Mouse (Mus musculus) right cerebral cortex, postnatal 10 days (tissue): Measurements from ENCODE around the gene Mrpl33.
"Not testable (repeated sequence)": the region's sequence is repeated elsewhere in the genome, so short reads cannot be mapped to it uniquely, and the experiment has no call there.

Experiments
- DNase-seq, 2 experiments: peaks; one replicate each; pipeline ENCODE4 v3.0.0; 2021; ENCODE audit warnings: low spot score in 2 of 2

The Mrpl33 gene

DNA sequence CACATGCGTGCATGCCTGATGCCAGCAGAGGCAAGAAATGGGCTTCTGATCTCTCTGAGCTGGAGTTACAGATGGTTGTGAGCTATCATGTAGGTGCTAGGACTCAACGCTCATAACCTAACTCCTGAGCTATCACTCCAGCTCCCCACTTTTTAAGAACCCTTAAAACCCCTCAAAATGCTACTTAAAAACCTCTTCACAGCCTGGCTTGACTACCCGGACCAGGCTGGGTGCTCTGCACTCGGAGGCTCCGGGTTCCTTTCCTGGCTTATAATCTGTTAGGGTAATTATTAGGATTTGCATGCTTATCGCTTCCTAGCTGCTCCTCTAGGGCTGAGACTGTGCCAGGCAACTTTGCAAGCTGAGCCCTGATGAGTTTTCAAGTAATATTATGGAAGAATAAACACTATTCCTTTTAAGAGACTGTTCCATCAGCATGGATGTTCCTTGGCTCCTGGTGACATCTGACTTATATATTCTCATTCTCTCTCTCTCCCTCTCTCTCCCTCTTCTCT is 752 bp downstream of the Mrpl33 start:
- no peak for DNase-seq

DNA sequence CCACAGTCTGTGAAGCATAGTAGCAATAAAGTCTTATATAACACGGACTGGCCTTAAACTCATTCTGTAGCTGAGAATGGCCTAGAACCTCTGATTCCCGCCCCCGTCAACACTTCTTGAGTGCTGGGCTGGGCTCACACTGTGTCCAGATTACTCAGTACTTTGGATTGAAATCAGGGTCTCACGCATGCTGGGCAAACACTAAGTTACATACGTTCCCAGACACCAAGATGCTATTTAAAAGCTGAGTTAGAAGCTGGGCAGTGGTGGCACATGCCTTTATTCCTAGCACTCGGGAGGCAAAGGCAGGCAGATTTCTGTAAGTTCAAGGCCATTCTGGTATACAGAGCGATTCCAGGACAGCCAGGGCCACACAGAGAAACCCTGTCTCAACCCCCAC is 1.4 kb downstream of the Mrpl33 start:
- DNase-seq = no peak

DNA sequence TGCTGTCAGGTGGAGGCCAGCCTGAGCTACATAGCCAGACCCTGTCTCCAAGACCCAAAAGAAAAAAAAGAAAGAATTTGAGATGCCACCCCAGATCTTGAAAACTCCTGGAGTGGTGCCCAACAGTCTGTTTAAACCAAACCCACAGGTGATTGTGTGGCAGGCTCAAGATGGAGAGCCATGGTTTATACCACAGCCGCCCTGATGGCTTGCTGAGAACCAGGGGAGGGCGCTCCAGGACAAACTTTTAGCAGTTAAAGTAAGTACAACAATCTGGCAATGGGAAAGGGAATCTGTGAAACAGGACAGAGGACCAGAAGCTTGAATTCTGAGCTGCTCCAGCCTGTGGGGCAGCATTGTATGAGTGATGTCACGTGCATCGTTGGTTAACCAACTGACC is 1.8 kb downstream of the Mrpl33 start:
- peak in 1 of 2 experiments; percentile 49 for DNase-seq

DNA sequence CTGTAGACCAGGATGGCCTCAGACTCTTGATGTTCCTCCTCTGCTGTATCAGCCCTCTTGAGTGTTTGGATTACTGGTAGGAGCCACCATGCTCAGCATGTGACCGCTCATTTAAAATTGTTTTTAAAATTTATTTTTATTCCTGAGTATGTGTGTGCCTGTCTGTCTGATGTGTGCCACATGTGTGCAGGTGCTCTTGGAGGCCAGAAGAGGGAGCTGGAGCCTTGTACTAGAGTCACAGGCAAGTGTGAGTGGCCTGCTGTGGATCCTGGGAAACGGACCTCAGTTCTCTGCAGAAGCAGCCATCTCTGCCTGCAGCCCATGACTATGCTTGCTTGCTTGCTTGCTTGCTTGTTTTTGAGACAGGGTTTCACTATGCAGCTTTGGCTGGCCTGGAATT is 2.4 kb downstream of the Mrpl33 start:
- no peak for DNase-seq

DNA sequence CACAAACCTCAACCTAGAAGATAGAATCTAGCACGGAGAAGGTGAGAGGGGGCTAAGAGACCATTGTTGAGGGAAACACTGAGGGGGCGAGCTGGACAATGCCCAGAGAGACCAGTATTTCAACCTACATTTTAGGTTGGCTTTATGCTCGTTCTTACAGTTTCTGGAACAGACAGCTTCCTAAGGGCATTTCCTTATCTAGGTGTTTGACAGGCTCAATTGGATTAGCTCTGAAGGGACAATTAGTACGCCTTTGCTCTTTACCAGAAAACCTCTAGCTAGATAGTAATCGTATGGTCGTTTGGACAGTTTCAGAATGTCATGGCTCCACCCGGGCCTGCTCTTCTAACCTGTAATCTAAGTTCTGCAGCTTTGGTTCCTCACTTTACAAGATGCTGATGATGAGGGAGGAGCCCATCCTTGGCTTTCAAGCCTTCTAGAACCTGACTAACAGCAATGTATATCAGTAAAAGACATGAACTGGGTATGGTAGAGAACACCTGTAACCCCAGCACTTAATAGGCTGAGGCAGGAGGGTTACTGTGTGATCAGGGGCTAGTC is 4.5 kb downstream of the Mrpl33 start:
- DNase-seq = no peak

DNA sequence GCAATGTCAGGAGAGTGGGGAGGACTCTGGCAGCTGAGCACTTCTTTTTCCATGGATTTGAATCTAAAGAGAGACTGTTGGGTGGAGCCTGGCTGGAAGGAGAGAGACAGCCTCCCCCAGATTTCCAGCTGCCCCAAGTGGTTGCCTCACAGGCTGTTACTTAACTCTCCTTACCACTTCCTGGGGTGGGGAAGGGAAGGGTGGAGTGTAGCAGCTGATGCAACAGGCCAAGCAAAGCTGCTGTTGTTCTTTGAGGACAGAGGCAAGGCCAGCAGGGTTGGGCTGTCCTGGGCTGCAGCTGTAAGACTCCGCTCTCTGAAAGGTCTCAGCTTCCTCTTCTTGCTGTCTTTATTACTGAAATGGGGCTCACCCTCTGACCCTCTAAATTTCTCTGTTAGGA is 5.6 kb downstream of the Mrpl33 start:
- DNase-seq = peak in 1 of 2 experiments; percentile 38

DNA sequence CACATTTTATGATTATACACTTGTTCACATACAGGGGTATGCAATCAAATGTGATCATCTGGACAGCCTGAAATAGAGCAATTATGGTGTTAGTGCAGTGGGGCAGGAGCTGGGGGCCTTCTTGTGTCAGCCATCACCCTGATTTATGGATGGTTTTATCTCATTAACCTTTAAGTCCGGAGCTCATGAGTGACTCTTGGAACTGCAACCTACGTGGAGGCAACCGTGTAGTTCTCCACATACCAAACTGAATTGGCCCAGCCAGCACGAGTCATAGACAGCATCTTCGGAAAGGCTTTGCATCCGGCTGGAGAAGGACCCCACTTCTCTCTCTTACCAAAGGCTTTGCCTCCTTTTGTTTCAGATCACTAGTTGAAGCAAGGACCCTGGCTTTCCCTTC is 7.0 kb downstream of the Mrpl33 start:
- DNase-seq = no peak

DNA sequence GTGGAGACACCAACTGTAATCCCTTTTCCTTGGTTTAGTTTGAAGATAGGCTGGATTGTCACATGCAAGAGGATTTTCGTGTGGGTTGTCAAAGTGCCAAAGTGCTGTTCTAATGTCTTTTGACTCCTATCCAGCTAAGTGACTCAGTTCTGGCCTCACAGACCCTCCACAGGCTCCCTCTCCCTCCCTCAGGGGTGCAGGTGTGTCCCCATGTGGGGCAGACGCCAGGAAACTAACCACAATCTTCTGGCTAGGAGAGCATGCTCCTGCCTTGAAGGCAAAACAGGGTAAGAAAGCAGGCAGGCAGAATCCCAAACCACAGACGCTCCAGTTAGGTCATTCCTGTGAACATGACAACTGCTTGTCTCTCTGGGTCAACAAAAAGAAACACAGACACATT is 9.4 kb downstream of the Mrpl33 start:
- no peak for DNase-seq

DNA sequence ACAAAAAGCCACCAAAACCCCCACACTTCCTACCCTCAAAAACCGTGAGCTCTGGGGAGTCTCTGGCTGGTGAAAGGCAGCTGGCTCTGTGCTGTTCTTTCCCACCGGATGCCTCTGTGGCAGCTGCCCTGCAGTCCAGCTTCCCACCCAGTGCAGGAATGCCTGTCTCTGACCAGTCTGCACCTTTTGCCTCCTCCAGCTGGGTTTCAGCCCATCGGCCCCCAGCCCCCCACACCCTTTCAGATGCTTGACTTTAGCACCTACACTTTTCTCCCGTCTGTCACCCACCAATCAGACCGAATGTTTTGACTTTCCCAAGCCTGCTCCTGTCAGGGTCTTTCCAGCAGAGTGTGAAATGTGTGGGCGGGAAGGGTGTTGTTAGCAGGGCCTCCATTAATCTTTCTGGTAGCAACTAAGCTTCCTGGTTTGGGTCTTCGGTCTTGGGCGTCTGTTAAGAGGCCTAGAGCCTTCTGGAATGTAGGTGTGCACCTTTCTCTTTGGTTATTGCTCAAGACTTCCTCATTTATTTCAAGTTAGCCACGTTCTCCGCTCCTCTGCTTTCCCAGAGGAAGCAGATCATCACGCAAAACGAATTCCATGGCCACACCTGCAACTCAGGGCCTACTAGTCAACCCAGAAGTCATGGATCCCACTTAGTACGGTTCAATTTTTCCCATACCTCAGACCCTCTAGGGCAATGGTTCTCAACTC is 13.8 kb downstream of the Mrpl33 start:
- no peak for DNase-seq

DNA sequence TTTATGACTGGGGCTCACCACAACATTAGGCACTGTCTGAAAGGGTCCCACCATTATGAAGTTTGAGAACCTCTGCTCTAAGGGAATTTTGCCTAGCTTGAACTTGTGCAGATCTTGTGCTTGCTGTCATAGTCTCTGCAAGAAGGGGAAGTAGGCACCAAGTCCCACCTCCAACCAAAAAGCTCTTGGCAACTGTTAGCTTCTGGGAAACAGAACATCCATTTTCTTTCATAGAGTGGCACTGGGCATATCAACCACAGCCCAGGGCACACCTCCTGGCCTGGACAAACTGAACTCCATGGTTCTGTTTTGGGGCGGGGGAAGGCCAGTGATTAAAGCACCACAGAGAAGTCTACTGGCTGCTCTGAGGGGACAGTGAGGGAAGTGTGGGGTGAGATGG is 14.5 kb downstream of the Mrpl33 start:
- DNase-seq = no peak

DNA sequence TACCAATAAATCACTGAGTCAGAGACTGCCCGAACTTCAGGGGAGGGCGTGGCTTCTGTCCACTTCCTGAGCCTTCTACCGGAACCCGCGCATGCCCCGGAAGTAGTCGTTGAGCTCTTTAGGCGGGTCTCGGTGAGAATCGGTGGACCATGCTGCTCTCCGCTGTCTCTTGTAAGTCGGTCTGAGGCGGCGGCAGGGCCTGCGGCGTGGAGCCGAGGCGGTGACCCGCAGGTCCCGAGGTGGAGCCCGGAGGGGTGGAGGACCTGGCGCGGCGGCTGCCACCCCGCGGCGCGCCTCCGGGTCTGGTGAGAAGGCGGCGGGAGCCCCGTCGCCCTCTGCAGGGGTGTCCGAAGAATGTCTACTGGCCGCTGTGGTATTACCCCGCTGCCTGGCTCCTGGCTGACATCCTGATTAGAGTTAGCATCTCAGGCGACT is 17.1 kb downstream of the Mrpl33 start:
- DNase-seq = peak; percentile 87 to 92

DNA sequence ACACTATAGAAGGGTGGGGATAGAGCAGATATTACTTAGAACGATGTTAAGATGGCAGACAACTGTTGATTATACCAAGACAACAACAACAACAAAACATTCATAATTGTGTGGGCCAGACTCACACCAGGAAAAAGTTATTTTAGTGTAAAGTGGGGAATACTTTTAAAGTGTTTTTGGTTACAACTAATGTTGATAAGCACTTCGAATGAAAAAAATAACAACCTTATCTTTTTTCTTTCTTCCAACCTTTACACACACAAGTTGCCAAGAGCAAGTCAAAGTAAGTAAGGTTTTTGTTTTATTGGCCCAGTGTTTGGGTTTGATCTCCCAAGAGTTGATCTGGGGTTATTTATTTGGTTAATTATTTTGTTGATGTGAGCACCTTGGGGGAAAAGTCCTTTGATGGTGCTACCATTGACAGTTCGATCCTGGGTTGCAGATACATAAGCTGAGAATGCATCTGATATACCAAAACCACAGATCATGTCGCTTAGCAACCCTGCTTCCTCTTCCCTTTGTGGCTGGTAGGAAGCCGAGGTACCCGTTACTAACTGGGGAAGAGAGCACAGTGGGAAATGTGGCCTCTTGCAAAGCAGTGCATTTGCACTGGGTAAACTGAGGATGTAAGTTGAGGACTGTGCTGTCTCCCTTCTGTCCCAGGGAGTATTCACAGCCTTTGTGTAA is 17.7 kb downstream of the Mrpl33 start:
- DNase-seq = no peak

DNA sequence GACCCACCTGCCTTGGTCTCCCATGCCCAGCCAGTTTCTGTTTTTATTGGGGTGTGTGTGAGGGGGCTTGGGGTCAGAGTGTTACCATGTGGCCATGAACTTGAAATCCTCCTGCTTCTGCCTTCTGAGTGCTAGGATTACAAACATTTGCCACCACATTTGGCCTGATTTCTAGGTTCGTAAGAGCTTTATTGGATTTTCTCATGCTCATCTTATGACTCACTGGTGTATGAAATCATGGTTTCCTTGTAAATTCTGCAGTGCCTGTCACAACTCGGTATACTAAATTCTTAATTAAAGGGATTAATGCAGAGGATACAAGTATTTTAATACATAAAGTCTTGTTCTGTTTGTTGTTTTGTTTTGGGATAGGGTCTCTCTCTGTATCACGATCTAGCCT is 23.6 kb downstream of the Mrpl33 start:
- DNase-seq = no peak

DNA sequence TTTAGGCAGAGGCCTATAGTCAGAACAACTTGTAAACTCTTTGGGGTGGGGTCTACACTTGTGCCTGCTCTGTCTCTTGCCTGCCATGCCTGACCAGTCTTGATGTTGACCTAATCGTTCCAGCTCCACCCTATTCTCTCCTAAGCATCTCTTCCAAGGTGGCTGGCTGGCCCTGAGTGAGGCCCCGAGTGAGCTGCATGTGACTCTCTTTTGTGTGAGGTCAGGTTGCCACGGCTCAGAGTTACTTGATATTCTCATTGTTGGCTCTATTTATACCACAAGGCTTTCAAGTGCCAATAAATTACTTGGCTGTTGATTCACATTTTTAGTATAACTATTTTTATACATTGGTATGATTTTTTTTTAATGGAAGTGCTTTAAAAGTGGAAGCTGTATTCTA is 30.4 kb downstream of the Mrpl33 start:
- DNase-seq = no peak

DNA sequence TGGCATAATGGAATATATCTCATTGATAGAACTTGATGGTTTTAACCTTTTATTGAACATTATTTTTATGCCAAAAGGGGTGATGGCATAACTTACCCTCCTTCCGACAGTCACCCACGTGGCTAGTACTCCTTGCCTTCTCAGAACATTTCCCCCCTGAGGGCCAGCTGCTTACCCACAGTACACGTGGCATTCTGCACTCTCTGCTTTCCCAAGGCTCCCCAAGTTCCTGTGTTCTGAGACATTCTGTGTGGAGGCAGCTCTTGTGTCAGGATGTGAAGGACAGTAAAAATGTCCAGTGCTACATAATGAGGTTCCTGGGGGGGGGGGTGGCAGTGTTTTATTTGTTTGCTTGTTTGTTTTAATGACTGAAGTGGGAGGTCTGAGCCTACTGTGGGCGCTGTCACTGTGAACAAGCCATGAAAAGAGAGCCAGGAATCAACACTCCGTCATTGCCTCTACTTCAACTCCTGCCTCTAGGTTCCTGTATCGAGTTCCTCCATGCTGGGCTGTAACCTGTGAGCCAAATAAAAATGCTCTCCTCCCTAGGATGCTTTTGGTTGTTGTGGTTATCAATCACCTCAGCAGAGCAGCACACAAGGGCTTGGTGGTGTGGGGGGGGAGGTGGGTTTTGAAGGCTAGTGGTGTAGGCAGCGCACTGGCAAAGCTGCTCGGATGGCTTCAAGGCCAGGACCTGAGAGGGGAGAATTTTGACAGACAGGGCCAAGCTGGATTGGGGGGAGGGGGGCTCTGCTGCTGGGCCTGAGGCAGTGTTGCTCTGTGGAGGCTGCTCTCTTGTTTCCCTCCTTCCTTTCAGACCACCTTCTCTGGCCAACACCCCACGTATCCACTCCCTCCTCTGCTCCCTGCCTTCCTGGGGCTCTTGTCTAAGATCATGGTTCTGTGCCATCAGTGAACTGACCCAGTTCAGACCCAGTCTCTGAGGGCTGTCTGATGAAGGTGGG is 31.1 kb downstream of the Mrpl33 start:
- DNase-seq = no peak

DNA sequence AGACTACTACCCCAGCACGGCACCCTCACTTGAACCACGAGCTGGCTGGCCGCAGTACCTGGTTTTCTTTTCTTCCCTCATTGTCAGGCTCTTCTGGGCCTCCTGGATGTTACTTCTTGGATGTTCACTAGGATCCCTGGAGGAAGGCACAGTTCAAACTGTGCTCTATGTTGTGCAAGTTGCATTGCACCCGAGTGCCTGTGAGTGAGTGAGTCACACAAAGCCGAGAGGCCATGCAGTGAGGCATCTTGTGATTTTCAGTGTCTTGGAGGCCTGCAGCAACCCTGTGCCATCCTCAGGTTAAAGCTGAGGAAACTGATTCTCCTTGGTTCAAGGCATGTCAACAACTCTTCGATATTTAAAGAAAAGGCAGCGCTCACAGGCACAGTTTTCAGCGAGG is 31.8 kb downstream of the Mrpl33 start:
- DNase-seq = no peak

DNA sequence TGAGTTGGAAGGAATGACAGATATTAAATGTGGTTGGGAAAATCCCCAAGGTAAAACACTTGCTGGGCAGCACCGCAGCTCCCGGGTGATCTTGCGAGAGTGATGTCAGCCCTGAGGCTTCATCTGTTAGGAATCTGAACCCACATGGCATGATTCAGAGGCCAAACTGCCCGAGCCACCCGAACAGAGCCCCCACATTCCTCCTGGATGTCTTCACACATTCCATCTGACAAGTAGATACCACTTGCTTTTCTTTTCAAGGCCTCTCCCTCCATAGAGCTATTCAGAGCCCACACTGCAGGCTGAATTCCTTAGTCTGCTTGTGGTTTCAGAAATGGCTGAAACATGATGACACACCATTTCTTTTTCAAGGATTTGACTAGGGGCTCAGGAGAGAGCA is 33.3 kb downstream of the Mrpl33 start:
- DNase-seq = no peak

DNA sequence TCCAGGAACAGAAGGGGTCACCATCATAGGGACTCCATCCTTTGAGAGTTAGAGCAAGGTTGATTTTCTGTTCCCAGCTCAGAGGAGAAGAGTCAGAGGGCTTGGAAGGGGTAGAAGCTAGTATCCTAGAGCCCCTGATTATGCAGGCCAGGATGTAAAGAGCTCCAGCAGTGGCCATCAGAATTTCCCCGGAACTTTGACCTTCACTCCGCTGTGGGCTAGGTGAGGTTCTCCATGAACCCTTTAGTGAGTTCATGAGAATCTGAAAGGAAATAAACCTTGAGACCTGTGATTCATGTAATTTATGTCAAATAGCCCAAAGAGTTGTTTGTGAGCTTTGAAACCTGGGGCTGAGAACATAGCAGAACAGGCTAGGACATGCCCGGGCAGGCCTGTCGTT is 34.4 kb downstream of the Mrpl33 start:
- DNase-seq = not testable (repeated sequence)

DNA sequence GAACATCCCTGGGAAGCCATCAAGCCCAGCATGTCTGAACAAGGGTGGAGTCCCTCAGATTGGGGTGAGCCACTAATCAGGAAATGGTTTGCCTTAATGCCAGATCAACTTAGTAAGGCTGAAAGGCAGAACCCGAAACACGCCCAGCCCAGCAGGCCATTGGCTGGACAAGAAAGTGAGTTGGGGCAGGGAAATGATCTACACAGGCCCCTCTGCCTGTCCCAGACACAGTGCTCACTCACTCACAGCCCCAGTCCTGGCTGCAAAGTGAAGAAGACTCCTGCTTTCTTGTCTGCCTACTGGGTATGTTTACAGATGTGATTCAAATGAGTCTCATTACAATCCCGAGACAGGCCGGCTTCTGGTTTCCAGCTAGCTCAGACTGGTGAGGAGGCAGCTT is 37.4 kb downstream of the Mrpl33 start:
- DNase-seq = no peak

DNA sequence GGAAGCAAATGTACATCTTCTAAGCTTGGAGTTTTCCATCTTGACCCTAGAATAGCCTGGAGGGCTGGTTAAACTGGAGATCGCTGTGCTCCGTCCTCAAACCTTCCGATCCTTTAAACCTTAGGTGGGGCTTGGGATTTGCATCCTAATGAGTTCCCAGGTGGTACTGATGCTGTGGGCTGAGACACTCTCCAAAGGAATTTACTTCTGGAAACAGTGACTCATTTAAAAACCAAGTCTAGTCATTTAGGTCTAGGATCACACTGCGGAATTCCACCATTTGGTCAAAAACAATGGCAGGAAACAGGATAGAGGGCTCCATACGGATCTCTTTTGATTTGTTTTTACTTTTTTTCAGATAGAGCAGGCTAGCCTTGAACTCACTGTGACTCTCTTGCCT is 37.9 kb downstream of the Mrpl33 start:
- no peak for DNase-seq

DNA sequence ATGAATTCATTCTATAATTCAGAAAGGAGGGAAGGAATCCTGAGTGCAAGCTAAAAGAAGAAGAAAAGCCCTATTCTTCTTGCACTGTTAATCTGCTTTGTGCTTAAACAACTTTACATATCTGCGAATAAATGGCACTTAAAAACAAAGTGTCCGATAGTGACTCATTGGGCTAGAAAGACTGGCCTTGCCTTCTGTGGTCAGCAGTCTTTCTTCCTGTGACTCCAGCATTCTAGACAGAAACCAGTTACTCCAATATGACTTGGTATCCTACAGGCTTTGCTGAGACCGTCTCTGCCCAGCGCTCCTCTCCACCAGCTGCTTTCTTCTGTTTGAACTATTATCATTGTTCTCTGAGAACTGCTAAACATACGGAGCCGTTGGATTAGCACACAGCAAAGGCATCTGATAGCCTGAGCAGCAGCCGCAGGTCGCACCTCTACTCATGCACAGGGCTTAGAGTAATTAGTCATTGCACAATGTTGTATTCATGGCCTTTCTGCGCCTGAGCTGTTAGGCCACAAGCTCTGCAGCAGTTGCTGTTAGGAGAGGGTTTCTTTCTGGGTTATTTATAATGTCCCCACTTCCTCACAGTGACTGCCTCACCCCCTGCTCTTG is 40.0 kb downstream of the Mrpl33 start:
- no peak for DNase-seq
